Mouse (Mus musculus): ENCODE data around the gene Phyhd1.

GRCm38 (mm10) chr2:30244595-30245178 lies 21.3 kb upstream of the Phyhd1 start:
- TF ChIP-seq POLR2A (IDR thresholded peaks at IDR 0.05; ENCODE audit: borderline replicate concordance, extremely low read depth, insufficient read depth, insufficient read length, poor library complexity, severe bottlenecking) = no peak
- TF ChIP-seq CTCF (IDR thresholded peaks at IDR 0.05; ENCODE audit: borderline replicate concordance, extremely low read depth, insufficient read depth, insufficient read length) = no peak

All from brain, embryonic 14.5 days (tissue).